Mouse (Mus musculus): ENCODE results near the gene Sbno1. TPM values are rescaled to one million over a fixed set of nuclear protein-coding genes. Genes with fewer than 3 reads are reported as not detected.

The Sbno1 gene
- total and polyA plus RNA-seq, 2 experiments from 2014 or later, result 35.9 to 71.0 TPM

GRCm38 (mm10) chr5:124452494-124453228 is 26.9 kb upstream of the Sbno1 start:
- peak overlapping the region; percentile 75 for H3K27ac ChIP-seq
- ATAC-seq (0 out of 2 replicates have a peak, but pooled peaks have one; percentile 10), DNase-seq (ENCODE audit: low spot score) (no peak)
- WGBS, result 69% methylated on average over 15 of the region's 15 CpGs
- no peak overlapping the region for H3K4me3 ChIP-seq (ENCODE audit: low read length)
- H3K27me3 ChIP-seq (ENCODE audit: insufficient read depth, low read length), result no peaks in the 10 kb centered on the region
- peaks cover 67% of the 10 kb centered on the region for H3K36me3 ChIP-seq (ENCODE audit: insufficient read depth, low read length)
- no peaks in the 10 kb centered on the region for H3K4me1 ChIP-seq (ENCODE audit: insufficient read depth, low read length)
- no peak overlapping the region for H3K9ac ChIP-seq (replicated peaks; ENCODE audit: low read length)
- H3K9me3 ChIP-seq (ENCODE audit: low read length), result no peaks in the 10 kb centered on the region
- no peak for TF ChIP-seq CTCF (IDR thresholded peaks at IDR 0.05; ENCODE audit: low read depth)
- H3K4me2 ChIP-seq (ENCODE audit: low read depth, low read length), result peak overlapping the region; percentile 6; the same call in 1 of the 2 replicates

DNA sequence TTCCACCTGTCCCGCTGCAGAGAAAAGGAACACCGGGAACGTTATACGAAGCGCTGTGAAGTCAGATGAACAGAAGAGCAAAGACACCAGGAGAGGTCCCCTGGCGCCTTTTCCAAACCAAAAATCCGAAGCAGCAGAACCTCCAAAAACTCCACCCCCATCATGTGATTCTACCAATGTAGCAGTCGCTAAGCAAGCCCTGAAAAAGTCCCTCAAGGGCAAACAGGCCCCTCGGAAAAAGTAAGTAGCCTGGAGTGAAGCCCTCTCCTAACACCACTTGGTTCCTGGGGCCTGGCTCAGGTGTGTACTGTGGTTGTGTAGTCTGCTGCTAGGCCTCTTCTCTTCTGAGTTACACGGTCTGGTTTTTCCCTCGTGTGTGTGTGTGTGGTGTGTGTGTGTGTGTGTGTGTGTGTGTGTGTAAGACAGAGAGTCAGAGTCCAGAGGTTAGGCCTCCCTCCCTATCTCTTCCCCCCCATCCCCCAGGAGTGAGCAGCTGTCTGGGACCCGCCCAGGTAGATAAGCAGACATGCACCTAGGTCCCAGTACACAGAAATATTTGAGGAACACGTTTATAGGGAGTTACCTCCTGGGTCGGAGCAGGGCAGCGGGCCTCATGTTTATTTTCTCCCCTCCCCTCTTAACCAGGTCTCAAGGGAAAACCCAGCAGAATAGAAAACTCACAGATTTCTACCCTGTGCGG is 25.0 kb upstream of the Sbno1 start:
- H3K4me3 ChIP-seq (ENCODE audit: low read length), result no peak overlapping the region
- H3K36me3 ChIP-seq (ENCODE audit: insufficient read depth, low read length), result peaks cover 61% of the 10 kb centered on the region
- no peak for TF ChIP-seq CTCF (IDR thresholded peaks at IDR 0.05; ENCODE audit: low read depth)
- ATAC-seq, result no peak
- no peaks in the 10 kb centered on the region for H3K9me3 ChIP-seq (ENCODE audit: low read length)
- no peak overlapping the region for H3K4me2 ChIP-seq (ENCODE audit: low read depth, low read length)
- H3K9ac ChIP-seq (replicated peaks; ENCODE audit: low read length), result no peak overlapping the region
- no peak for DNase-seq (ENCODE audit: low spot score)
- WGBS, result 83% methylated on average over 16 of the region's 16 CpGs
- peaks cover 3% of the 10 kb centered on the region; the same call in 1 of the 2 replicates for H3K4me1 ChIP-seq (ENCODE audit: insufficient read depth, low read length)
- H3K27ac ChIP-seq, result no peak overlapping the region
- H3K27me3 ChIP-seq (ENCODE audit: insufficient read depth, low read length), result no peaks in the 10 kb centered on the region

DNA sequence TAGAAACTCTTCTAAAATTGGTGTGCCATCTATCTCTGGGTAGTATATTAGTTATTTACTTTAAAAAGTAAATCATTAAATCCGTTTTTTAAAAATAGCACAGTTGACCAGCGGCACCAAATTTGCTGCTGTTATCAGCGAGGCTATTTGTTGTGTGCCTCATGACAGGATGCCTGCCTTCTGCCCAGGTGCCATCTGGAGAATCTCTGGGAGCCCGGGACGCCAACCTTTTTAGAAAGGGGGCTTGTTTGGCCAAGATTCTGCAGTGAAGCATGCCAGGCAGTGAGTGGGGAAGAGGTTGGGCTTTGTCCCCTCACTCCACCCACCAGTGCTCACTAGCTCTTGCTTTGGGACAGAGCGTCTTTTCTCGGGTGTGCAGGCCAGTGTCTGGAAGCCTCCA is 24.2 kb upstream of the Sbno1 start:
- DNase-seq (ENCODE audit: low spot score), result no peak
- Histone ChIP-seq H3K27me3 (ENCODE audit: insufficient read depth, low read length) (no peaks in the 10 kb centered on the region), H3K27ac (no peak overlapping the region), H3K36me3 (ENCODE audit: insufficient read depth, low read length) (peaks cover 58% of the 10 kb centered on the region), H3K4me3 (ENCODE audit: low read length) (no peak overlapping the region), H3K9me3 (ENCODE audit: low read length) (no peaks in the 10 kb centered on the region), H3K4me1 (ENCODE audit: insufficient read depth, low read length) (peaks cover 3% of the 10 kb centered on the region; the same call in 1 of the 2 replicates), H3K4me2 (ENCODE audit: low read depth, low read length) (no peak overlapping the region), H3K9ac (replicated peaks; ENCODE audit: low read length) (no peak overlapping the region)
- TF ChIP-seq CTCF (IDR thresholded peaks at IDR 0.05; ENCODE audit: low read depth), result no peak
- no peak for ATAC-seq
- WGBS, result 69% methylated on average over 7 of the region's 7 CpGs

DNA sequence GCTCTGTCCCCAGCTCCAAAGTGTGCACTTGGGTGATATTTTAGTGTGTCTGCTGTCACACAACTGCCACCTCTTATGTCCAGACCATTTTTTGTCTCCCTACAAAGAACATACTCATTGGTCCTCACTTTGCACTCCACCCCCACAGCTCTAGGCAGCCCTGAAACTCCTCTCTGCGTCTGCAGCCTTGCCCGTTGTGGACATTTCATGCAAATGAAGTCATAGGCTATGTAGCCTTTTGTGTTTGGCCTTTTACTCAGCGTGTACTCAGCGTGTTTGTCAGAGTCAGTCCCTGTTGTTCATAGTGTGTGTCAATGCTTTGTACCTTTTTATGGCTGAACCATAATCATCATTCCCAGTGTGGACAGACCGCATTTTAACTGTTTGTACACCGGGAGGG is 23.7 kb upstream of the Sbno1 start:
- DNase-seq (ENCODE audit: low spot score) (no peak), ATAC-seq (no peak)
- TF ChIP-seq CTCF (IDR thresholded peaks at IDR 0.05; ENCODE audit: low read depth), result no peak
- no peak overlapping the region for H3K27ac ChIP-seq
- H3K36me3 ChIP-seq (ENCODE audit: insufficient read depth, low read length), result peaks cover 58% of the 10 kb centered on the region
- no peaks in the 10 kb centered on the region for H3K27me3 ChIP-seq (ENCODE audit: insufficient read depth, low read length)
- H3K9ac ChIP-seq (replicated peaks; ENCODE audit: low read length), result no peak overlapping the region
- WGBS, result 63% methylated on average over 6 of the region's 6 CpGs
- no peaks in the 10 kb centered on the region for H3K9me3 ChIP-seq (ENCODE audit: low read length)
- H3K4me3 ChIP-seq (ENCODE audit: low read length), result no peak overlapping the region
- peaks cover 3% of the 10 kb centered on the region; the same call in 1 of the 2 replicates for H3K4me1 ChIP-seq (ENCODE audit: insufficient read depth, low read length)
- no peak overlapping the region for H3K4me2 ChIP-seq (ENCODE audit: low read depth, low read length)

GRCm38 (mm10) chr5:124446301-124446881 is 20.6 kb upstream of the Sbno1 start:
- H3K4me1 ChIP-seq (ENCODE audit: insufficient read depth, low read length), result peaks cover 3% of the 10 kb centered on the region; the same call in 1 of the 2 replicates
- H3K4me3 ChIP-seq (ENCODE audit: low read length), result peak overlapping the region; percentile 89
- peak; percentile 41 for ATAC-seq
- peaks cover 40% of the 10 kb centered on the region for H3K36me3 ChIP-seq (ENCODE audit: insufficient read depth, low read length)
- peak overlapping the region; percentile 72 for H3K4me2 ChIP-seq (ENCODE audit: low read depth, low read length)
- peak overlapping the region; percentile 91 for H3K9ac ChIP-seq (replicated peaks; ENCODE audit: low read length)
- WGBS, result 5% methylated on average over 15 of the region's 15 CpGs
- no peak for DNase-seq (ENCODE audit: low spot score)
- no peaks in the 10 kb centered on the region for H3K9me3 ChIP-seq (ENCODE audit: low read length)
- H3K27ac ChIP-seq, result peak overlapping the region; percentile 77; the same call in 1 of the 2 replicates
- TF ChIP-seq CTCF (IDR thresholded peaks at IDR 0.05; ENCODE audit: low read depth), result peak; percentile 22
- no peaks in the 10 kb centered on the region for H3K27me3 ChIP-seq (ENCODE audit: insufficient read depth, low read length)

GRCm38 (mm10) chr5:124445621-124446293 is 20.0 kb upstream of the Sbno1 start:
- peaks cover 34% of the 10 kb centered on the region for H3K36me3 ChIP-seq (ENCODE audit: insufficient read depth, low read length)
- no peak for TF ChIP-seq CTCF (IDR thresholded peaks at IDR 0.05; ENCODE audit: low read depth)
- H3K27me3 ChIP-seq (ENCODE audit: insufficient read depth, low read length), result no peaks in the 10 kb centered on the region
- no peaks in the 10 kb centered on the region for H3K9me3 ChIP-seq (ENCODE audit: low read length)
- 4% methylated on average over 22 of the region's 77 CpGs for WGBS
- H3K27ac ChIP-seq, result peak overlapping the region; percentile 77
- peak; percentile 61 for ATAC-seq
- peak overlapping the region; percentile 89 for H3K4me3 ChIP-seq (ENCODE audit: low read length)
- DNase-seq (ENCODE audit: low spot score), result peak; percentile 30
- peaks cover 3% of the 10 kb centered on the region; the same call in 1 of the 2 replicates for H3K4me1 ChIP-seq (ENCODE audit: insufficient read depth, low read length)
- peak overlapping the region; percentile 72 for H3K4me2 ChIP-seq (ENCODE audit: low read depth, low read length)
- peak overlapping the region; percentile 91 for H3K9ac ChIP-seq (replicated peaks; ENCODE audit: low read length)
